In the genomic region with DNA sequence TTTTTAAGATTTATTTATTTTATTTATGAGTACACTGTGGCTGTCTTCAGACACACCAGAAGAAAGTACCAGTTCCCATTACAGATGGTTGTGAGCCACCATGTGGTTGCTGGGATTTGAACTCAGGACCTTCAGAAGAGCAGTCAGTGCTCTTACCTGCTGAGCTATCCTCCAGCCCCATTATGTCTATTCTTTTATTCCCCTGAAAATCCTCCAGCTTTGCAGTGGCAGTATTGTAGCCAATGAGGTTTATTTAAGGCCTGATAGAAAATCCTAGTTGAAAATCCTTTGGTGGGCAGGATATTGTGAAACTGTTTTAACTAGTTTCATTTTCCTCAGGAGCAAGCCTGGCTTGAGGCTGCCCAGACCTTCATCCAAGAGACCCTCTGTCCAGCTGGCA, we compare ENCODE assay signal across 35 mouse cellular contexts. TPM values are rescaled to one million over a fixed set of nuclear protein-coding genes. Genes with fewer than 3 reads are reported as not detected.
"Had no signal": no experiment of that assay in that cellular context is flagged by ENCODE, and none has a peak within 500 bp of the region (broad histone marks: within the 10 kb centered on the region; RNA-seq: fewer than 3 reads in every experiment).

No protein-coding gene starts in this region.

- DNase-seq: heart, postnatal 10 days; heart, postnatal 14 days; heart, postnatal 36 days; heart, postnatal 4 days; kidney, adult 11 months; kidney, adult 18-20 months; kidney, adult 2 months; kidney, adult 8-10 months; kidney, adult 9 months; kidney, postnatal 14 days; kidney, postnatal 25 days; kidney, postnatal 36 days; kidney, postnatal 4 days; layer of hippocampus, adult 9-11 months; layer of hippocampus, postnatal 36 days had no signal

- H3K4me2 ChIP-seq: heart, embryonic 11.5 days; heart, embryonic 12.5 days; heart, embryonic 13.5 days; heart, embryonic 15.5 days; hindbrain, embryonic 12.5 days; hindbrain, embryonic 13.5 days; hindbrain, embryonic 14.5 days; hindbrain, embryonic 15.5 days; intestine, embryonic 15.5 days; kidney, embryonic 15.5 days had no signal

- H3K27me3 ChIP-seq: heart, embryonic 12.5 days; heart, embryonic 13.5 days; heart, embryonic 15.5 days; hindbrain, embryonic 12.5 days; hindbrain, embryonic 13.5 days; hindbrain, embryonic 15.5 days; intestine, embryonic 15.5 days; kidney, embryonic 15.5 days had no signal

- H3K27ac ChIP-seq: heart, embryonic 13.5 days; heart, embryonic 15.5 days; hindbrain, embryonic 10.5 days; hindbrain, embryonic 12.5 days; hindbrain, embryonic 13.5 days; hindbrain, embryonic 14.5 days; hindbrain, embryonic 15.5 days; hindbrain, postnatal 0 days; intestine, embryonic 15.5 days; kidney, embryonic 15.5 days; kidney, postnatal 0 days; layer of hippocampus, adult 2 months; left cerebral cortex, adult 2 months had no signal

- H3K9me3 ChIP-seq: heart, embryonic 12.5 days; heart, embryonic 13.5 days; heart, embryonic 15.5 days; hindbrain, embryonic 10.5 days; hindbrain, embryonic 12.5 days; hindbrain, embryonic 13.5 days; hindbrain, embryonic 15.5 days; intestine, embryonic 15.5 days; kidney, embryonic 15.5 days had no signal

- H3K4me3 ChIP-seq: heart, embryonic 12.5 days; heart, embryonic 13.5 days; heart, embryonic 15.5 days; hindbrain, embryonic 10.5 days; hindbrain, embryonic 12.5 days; hindbrain, embryonic 13.5 days; hindbrain, embryonic 15.5 days; intestine, embryonic 15.5 days; kidney, embryonic 15.5 days; layer of hippocampus, adult 2 months; left cerebral cortex, adult 2 months had no signal

- H3K9ac ChIP-seq: heart, embryonic 12.5 days; heart, embryonic 13.5 days; heart, embryonic 15.5 days; hindbrain, embryonic 12.5 days; hindbrain, embryonic 13.5 days; hindbrain, embryonic 14.5 days; hindbrain, embryonic 15.5 days; intestine, embryonic 15.5 days; kidney, embryonic 15.5 days had no signal

- ATAC-seq: hindbrain, embryonic 16.5 days; hindbrain, postnatal 0 days; inflammation-experienced regulatory T-cells, adult 6 months; intestine, embryonic 15.5 days; intestine, embryonic 16.5 days; intestine, postnatal 0 days had no signal

RNA-seq across cellular contexts. Expression of a gene that starts 24.8 kb away (rescaled TPM):
- total RNA-seq: layer of hippocampus, adult 18-20 months had no signal
